Mouse (Mus musculus): ENCODE measurements around the gene Ush2a. TPM values are rescaled to one million over a fixed set of nuclear protein-coding genes. Genes with fewer than 3 reads are reported as not detected.

The Ush2a gene
- total RNA-seq, 2 experiments from 2014 or later = 0.03 to 0.20 TPM

DNA sequence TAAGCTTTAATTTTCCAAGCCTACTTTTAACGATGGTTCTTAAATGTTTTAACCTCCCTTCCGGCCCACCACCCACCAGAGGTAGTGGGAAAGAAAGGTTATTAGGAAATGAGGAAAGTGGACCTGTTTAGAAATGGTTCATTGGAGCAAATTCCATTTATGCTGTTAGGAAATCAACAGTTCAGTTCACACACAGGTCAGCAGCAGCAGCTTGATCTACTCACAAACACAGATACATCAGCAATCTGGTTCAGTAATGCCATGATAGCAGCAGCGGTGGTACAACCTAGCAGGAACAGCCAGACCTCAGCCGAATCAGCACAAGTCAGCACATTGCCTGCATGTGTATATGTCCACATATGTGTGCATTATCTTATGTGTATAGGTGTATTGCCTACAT, 748.8 kb downstream of the Ush2a start:
- DNase-seq = no peak

DNA sequence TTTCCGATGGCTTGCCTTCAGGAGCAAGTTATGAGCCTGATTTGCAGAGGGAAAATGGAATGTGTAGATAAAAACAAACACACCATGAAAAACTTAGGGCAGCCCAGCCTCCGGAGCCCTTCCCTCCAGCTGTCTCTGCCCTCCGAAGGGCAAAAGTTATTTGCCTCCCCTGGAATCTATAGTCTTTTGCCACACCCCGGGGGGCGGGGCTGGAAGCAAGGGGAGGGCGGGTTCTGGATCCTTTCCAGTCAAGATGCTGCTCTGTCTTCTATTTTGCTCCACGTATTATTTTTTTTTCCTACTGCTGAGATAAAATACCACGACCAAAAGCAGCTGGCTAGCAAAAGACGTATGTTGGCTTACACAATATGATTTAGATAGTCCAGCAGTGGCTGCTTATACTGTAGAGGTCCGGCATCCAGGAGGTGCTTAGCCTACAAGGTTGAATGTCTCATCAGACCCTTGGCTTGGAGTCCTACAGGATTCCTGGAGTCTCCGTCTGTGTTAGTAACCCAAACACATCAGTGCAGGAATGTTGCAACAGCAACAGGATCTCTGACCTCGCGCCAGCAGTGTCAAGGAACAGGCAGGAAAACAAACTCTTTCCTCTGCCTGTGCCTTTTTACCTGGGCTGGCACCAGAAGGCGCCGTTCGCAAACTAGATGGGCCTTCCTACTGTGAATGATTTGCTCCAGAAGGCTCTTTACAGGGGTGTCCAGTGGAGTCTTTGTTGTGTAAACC, 751.2 kb downstream of the Ush2a start:
- DNase-seq = no peak

DNA sequence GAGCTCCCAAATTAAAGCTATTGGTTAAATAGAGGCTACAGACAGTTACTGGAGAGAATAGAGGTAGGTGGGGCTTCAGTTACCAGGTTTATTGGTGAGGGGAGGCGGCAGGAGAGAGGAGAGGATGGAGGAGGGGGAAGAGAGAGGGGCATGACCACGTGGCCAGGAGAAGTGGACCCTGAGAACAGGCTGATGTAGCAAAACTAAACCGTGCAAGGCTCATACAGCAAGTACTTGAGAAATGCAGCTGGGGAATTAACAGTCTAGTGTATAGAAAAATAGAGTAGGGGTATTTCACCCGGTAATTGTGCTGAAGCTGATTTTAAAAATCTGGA, 751.7 kb downstream of the Ush2a start:
- DNase-seq = no peak
